Mouse (Mus musculus) gastrocnemius, postnatal 4 days (tissue): ENCODE data around the gene Pgk2. TPM values are rescaled to one million over a fixed set of nuclear protein-coding genes. Genes with fewer than 3 reads are reported as not detected.
"Not testable (repeated sequence)": the region's sequence is repeated elsewhere in the genome, so short reads cannot be mapped to it uniquely, and the experiment has no call there.

Source experiments
- DNase-seq, 2 experiments: peaks; one replicate each; pipeline ENCODE4 v3.0.0; 2021 to 2022; ENCODE audit warnings: low spot score in 2 of 2, mixed read lengths in 2 of 2
- long read RNA-seq, 2 experiments: library from polyadenylated mRNA; stranded (forward); transcript quantifications; one replicate each; pipeline ENCODE4 v2.0.0; 2021
- total RNA-seq, 2 experiments: library from RNA; stranded (reverse); gene quantifications; 2 replicates each; pipeline ENCODE4 v1.2.3; 2021

Gene Pgk2
- not detected for total RNA-seq
- long read RNA-seq, experiment 1: 0 reads
- long read RNA-seq, experiment 2: 0 reads

GRCm38 (mm10) chr17:40208540-40208939 lies at the start of gene Pgk2:
Gene Pgk2, minus strand, starts transcription at chr17:40208640.
- no peak for DNase-seq

- DNase-seq: no peak
Observed at GRCm38 (mm10) chr17:40252487-40252886, 44.0 kb upstream of the Pgk2 start.

GRCm38 (mm10) chr17:40242135-40242534 lies 33.7 kb upstream of the Pgk2 start, which contains the start of gene Crisp3:
Gene Crisp3, minus strand, starts transcription at chr17:40242288.
- DNase-seq: no peak

GRCm38 (mm10) chr17:40201803-40202202 lies 6.6 kb downstream of the Pgk2 start:
- not testable (repeated sequence) for DNase-seq

- not testable (repeated sequence) for DNase-seq
Observed at GRCm38 (mm10) chr17:40190192-40190591, 18.2 kb downstream of the Pgk2 start.

GRCm38 (mm10) chr17:40157729-40158359 lies 50.6 kb downstream of the Pgk2 start:
- not testable (repeated sequence) for DNase-seq

Other genes starting within 250 kb of the Pgk2 start
- gene AC192777.2, start 113.2 kb downstream of the Pgk2 start, total RNA-seq: not detected
- gene Crisp3, start 33.6 kb upstream of the Pgk2 start, total RNA-seq: not detected
- gene Crisp1, start 110.6 kb upstream of the Pgk2 start, total RNA-seq: not detected